Mouse (Mus musculus): Measurements from ENCODE around the gene Pdpk1.

DNA sequence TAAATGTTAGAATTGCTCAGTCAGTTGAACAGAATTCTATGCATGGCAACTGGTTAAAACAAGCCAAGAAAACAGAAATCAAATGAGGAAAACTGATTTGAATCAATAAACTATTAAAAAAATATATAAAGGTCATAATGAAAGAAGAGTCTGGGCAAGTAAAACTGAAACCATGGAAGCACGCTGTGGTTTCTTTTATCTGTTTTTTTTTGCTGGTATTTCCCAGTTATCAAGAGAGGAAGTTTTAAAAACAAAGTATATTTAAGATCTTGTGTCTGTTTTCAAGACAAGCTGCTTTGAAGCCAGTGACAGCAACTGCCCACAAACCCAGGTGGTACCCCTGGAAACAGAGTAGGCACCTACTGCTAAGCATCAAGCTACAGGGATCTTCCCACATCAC, 60.1 kb downstream of the Pdpk1 start:
- TF ChIP-seq CTCF (IDR thresholded peaks at IDR 0.05; ENCODE audit: insufficient read depth, low read depth, low read length) (no peak), POLR2A (IDR thresholded peaks at IDR 0.05; ENCODE audit: insufficient read depth, low read depth, low read length) (no peak)
